Mouse (Mus musculus) neutrophil, adult 83 days (primary cell): ENCODE results near the gene Vil1. TPM values are rescaled to one million over a fixed set of nuclear protein-coding genes. Genes with fewer than 3 reads are reported as not detected.

ENCODE experiments used
- total RNA-seq, 2 experiments: library from RNA; stranded (reverse); gene quantifications; one replicate each; pipeline ENCODE4 v1.2.4; 2023

Vil1 gene
- under 1 TPM in 1 of 2 experiments, not detected in 1; 0.13 TPM for total RNA-seq

GRCm38 (mm10) chr1:74408589-74409504 lies at the start of gene Vil1:
Gene Vil1, plus strand, starts transcription at chr1:74409376.

DNA sequence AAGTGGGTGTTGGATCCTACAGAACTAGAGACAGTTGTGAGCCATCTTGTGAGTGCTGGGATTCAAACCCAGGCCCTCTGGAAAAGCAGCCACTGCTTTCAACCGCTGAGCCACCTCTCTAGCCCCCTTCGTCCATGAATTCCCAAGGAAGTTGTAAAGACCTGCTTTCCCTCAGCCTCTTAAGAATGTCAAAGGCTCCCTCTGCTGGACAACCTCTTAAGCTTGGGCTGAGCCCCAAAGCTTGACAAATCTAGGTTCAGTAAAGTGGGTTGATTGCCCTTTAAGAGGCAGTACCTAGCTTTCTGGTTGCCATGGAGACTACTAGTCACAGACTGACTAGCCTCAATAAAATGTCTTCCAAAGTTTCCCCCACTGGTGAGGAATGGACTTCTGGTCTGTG lies 47.4 kb upstream of the Vil1 start, which contains the start of gene Catip:
TSS of gene Catip (plus strand) at position 297 of the 400 bp plus-strand sequence.

DNA sequence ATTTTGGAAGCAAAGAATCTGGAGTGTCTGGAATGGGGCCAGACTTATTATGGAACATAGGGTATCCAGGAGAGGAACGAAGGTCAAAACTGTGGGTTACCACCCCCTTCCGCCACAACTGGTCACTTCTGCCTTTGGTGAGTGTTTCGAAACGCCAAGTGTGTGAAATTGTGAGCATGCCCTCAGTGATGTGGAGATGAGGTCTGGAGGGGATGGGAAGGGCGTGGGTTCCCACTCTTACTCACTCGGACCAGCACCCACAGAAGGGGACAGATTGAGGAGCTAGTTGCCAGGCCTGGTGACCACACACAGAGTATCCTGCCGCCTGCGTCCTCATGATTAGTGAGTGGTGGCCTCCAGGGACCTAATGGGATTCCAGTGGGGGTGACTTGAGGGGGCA lies 34.2 kb upstream of the Vil1 start, which contains the start of gene Slc11a1:
TSS of gene Slc11a1 (plus strand) at position 216 of the 400 bp plus-strand sequence.

DNA sequence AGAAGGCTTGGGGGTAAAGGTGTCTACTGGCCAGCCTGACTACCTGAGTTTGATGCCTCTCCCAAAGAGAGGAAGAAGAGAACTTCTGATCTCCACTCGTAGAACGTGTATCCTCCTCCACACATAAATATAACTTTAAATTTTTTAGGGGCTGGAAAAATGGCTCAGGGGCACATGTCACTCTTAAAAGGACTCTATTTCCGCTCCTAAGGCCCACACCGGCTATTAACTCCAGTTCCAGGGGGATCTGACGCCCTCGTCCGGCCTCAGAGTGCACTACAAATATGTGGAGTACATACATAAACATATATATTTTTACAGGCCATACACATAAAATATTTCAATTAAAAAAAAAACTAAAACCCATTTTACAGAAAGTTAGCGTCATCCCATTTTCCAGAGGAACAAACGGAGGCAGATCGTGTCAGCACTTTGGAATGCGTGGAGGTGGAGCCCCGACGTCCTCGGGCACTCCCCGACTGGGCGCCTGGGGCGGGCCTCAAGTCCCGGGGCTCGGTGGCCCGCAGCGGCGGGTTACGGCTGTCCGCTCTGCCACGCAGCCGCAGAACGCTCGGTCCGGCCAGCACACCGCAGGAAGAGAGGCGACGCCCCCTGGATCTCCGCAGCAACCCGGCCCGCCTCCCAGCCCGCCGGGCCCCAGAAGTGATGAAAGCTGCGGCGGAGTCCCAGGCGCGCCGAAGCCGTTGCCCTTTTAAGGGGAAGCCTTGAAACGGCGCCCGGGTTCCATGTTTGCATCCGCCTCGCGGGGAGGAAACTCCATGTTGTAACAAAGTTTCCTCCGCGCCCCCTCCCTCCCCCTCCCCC lies 18.0 kb upstream of the Vil1 start, which contains the start of gene Ctdsp1:
TSS of gene Ctdsp1 (plus strand) at position 586 of the 825 bp plus-strand sequence.

Other genes with a start within 250 kb of the Vil1 start
- gene Cxcr1, start 214.7 kb upstream of the Vil1 start, total RNA-seq: under 1 TPM in 1 of 2 experiments, not detected in 1; 0.38 TPM
- gene Arpc2, start 173.3 kb upstream of the Vil1 start, total RNA-seq: 100 to 1,000 TPM; 649 to 657 TPM
- under 1 TPM in 1 of 2 experiments, not detected in 1; 0.51 TPM for gene Gpbar1, start 130.8 kb upstream of the Vil1 start, total RNA-seq
- gene Aamp, start 124.6 kb upstream of the Vil1 start, total RNA-seq: 10 to 100 TPM; 60.2 to 63.7 TPM
- gene Pnkd, start 124.4 kb upstream of the Vil1 start, total RNA-seq: 10 to 100 TPM; 12.1 to 15.6 TPM
- gene Tmbim1, start 103.8 kb upstream of the Vil1 start, total RNA-seq: 10 to 100 TPM; 12.5 to 13.5 TPM
- not detected for gene Catip, start 47.3 kb upstream of the Vil1 start, total RNA-seq
- 100 to 1,000 TPM; 174 to 175 TPM for gene Slc11a1, start 34.2 kb upstream of the Vil1 start, total RNA-seq
- gene Ctdsp1, start 17.9 kb upstream of the Vil1 start, total RNA-seq: 100 to 1,000 TPM; 149 to 153 TPM
- 10 to 100 TPM; 26.2 to 26.8 TPM for gene Cnot9, start 96.7 kb downstream of the Vil1 start, total RNA-seq
- under 1 TPM in 1 of 2 experiments, not detected in 1; 0.20 TPM for gene Plcd4, start 133.5 kb downstream of the Vil1 start, total RNA-seq
- gene Usp37, start 134.9 kb downstream of the Vil1 start, total RNA-seq: 10 to 100 TPM; 17.2 to 19.1 TPM
- 10 to 100 TPM; 18.2 to 24.7 TPM for gene Zfp142, start 178.9 kb downstream of the Vil1 start, total RNA-seq
- 1 to 10 TPM; 7.9 to 8.3 TPM for gene Bcs1l, start 178.9 kb downstream of the Vil1 start, total RNA-seq
- 10 to 100 TPM; 43.7 to 50.1 TPM for gene Rnf25, start 192.0 kb downstream of the Vil1 start, total RNA-seq
- 1 to 10 TPM in 1 of 2 experiments, under 1 TPM in 1; 0.64 to 2.1 TPM for gene Stk36, start 192.1 kb downstream of the Vil1 start, total RNA-seq